Mouse (Mus musculus) liver, adult 2 months (tissue): ENCODE measurements around the gene Gm45521.

Experiments
- CTCF ChIP-seq: fragments of 200-500 bp; IDR thresholded peaks from 2 replicates; pipeline ENCODE4 v1.5.1; 2011; ENCODE audit warnings: low read depth, low read length, control low read depth
- POLR2A ChIP-seq: fragments of 200-500 bp; IDR thresholded peaks from 2 replicates; pipeline ENCODE4 v1.6.1; 2011; ENCODE audit warnings: low read length, control low read depth; ENCODE audit not compliant: insufficient read depth; ENCODE audit errors: extremely low read depth

- TF ChIP-seq POLR2A = no peak
- no peak for TF ChIP-seq CTCF
These were observed 5.9 kb upstream of the Gm45521 start for GRCm38 (mm10) chr14:7951234-7951633.
